Mouse (Mus musculus): ENCODE results near the gene Etfrf1. TPM values are rescaled to one million over a fixed set of nuclear protein-coding genes. Genes with fewer than 3 reads are reported as not detected.

The Etfrf1 gene
- polyA plus RNA-seq, 1 experiment, result 15.4 TPM

- DNase-seq (ENCODE audit: low read depth), result no peak
- TF ChIP-seq CTCF (IDR thresholded peaks at IDR 0.05; ENCODE audit: borderline replicate concordance, extremely low read depth, insufficient read depth, insufficient read length), result no peak
- no peak for TF ChIP-seq POLR2A (IDR thresholded peaks at IDR 0.05; ENCODE audit: borderline replicate concordance, extremely low read depth, insufficient read depth, insufficient read length, poor library complexity, severe bottlenecking)
Measured at GRCm38 (mm10) chr6:145197949-145198686, 12.8 kb upstream of the Etfrf1 start.

DNA sequence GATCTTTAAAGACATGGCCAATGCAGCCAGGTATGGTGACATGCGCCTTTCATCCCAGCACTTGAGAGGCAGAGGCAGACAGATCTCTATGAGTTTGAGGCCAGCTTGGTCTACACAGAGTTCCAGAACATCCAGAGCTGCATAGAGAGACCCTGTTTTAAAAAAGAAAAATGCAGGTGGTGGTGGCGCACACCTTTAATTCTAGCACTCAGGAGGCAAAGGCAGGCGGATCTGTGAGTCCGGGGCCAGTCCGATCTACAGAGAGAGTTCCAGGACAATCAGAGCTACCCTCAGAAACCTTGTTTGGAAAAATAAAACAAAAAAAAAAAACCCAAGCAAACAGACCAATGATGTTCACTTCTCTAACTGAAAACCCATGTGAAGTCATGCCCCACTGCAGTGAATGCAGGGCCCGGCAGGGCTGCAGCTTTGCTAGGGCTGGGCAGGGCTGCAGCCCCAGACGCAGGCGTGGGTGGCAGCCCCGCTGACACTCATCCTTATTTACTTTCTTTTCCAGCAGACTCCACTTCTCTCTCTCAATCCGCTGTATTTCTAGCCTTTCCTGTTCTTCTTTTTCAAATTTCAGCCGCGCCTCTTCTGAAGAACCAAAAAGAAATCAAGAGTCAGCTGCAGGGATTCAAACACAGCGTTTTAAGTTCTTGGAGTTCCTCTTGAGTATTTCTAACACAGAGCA lies 8.4 kb upstream of the Etfrf1 start:
- DNase-seq (ENCODE audit: low read depth), result no peak
- TF ChIP-seq CTCF (IDR thresholded peaks at IDR 0.05; ENCODE audit: borderline replicate concordance, extremely low read depth, insufficient read depth, insufficient read length) (no peak), POLR2A (IDR thresholded peaks at IDR 0.05; ENCODE audit: borderline replicate concordance, extremely low read depth, insufficient read depth, insufficient read length, poor library complexity, severe bottlenecking) (no peak)

DNA sequence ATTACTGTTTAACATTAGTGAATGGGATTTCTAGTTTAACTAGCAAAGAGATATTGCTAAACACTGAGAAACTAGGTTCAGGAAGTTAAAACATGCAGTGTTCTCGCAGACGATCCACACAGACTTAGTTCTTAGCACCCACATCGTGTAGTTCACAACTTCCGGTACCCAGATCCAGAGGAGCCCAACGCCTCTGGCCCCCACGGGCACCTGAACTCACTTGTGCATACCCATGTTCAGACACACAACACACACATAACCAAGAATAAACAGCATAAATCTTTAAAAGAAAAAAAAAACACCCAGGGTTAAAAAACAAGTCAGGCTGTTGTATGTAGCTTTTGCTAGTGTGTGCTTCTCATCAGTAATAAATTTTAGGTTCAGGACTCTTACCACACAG lies 6.5 kb upstream of the Etfrf1 start:
- TF ChIP-seq POLR2A (IDR thresholded peaks at IDR 0.05; ENCODE audit: borderline replicate concordance, extremely low read depth, insufficient read depth, insufficient read length, poor library complexity, severe bottlenecking) (no peak), CTCF (IDR thresholded peaks at IDR 0.05; ENCODE audit: borderline replicate concordance, extremely low read depth, insufficient read depth, insufficient read length) (no peak)
- DNase-seq (ENCODE audit: low read depth), result no peak

DNA sequence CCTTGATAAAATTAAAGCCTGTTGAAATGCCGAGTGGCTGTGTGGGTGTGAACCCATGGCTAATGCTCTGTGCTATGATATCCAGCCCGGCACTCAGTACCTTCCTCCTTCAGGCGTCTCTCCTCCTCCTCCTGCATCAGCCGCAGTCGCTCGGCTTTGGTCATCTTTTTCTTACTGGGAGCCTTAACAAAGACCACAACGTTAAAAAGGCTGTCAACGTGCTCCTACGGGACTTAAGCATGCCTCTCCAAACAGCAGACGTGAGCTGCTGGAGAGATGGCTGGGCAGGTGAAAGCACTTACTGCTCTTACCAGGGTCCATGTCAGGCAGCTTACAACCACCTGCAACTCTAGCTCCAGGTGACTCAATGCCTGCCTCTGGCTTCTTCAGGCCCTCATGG lies 5.8 kb upstream of the Etfrf1 start:
- TF ChIP-seq CTCF (IDR thresholded peaks at IDR 0.05; ENCODE audit: borderline replicate concordance, extremely low read depth, insufficient read depth, insufficient read length) (no peak), POLR2A (IDR thresholded peaks at IDR 0.05; ENCODE audit: borderline replicate concordance, extremely low read depth, insufficient read depth, insufficient read length, poor library complexity, severe bottlenecking) (no peak)
- DNase-seq (ENCODE audit: low read depth), result no peak

GRCm38 (mm10) chr6:145210056-145210680 lies 766 bp upstream of the Etfrf1 start:
- DNase-seq (ENCODE audit: low read depth), result no peak
- no peak for TF ChIP-seq CTCF (IDR thresholded peaks at IDR 0.05; ENCODE audit: borderline replicate concordance, extremely low read depth, insufficient read depth, insufficient read length)
- no peak for TF ChIP-seq POLR2A (IDR thresholded peaks at IDR 0.05; ENCODE audit: borderline replicate concordance, extremely low read depth, insufficient read depth, insufficient read length, poor library complexity, severe bottlenecking)

DNA sequence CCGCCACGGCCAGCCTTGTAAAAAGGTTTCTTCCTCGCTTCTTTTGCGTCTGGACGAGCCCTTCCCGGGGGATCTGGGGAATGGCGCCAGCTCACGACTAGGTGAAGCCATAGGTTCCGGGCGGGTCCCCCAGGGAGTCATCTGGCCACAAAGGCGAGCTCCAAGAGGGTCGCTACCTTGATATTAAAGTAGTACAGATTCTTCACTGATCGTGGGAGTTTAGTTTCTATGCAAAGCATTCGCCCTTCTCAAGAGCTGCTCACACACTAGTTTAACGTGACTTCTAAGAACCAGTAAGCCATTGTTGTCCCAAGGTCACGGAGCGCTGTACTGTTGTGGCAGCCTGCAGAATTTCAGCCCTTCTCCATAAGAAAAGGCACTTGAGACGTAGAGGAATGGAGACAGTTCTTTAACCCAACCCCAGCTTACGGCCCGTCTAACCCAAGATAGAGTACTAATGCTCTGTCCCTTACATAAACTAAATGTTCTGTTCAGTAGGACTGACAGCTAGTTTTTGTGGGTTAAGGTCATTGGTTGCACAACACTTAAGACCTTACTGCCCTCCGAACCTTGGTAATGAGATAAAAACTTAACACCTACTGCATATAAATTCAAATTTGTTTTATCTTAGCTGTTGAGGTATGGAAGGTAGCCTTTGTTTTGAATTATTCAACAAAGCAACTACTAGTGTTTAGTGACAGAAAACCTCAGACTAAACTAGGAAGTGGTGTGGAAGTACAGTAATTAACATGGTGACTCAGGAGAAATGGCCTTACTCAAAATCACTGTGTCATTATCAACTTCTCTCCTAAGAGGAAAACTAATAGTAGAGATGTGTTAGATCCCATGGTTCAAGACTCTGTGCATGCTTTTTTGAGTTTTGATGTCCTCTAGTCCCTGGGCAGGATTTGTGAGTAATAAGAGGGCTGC lies 707 bp downstream of the Etfrf1 start:
- no peak for DNase-seq (ENCODE audit: low read depth)
- no peak for TF ChIP-seq CTCF (IDR thresholded peaks at IDR 0.05; ENCODE audit: borderline replicate concordance, extremely low read depth, insufficient read depth, insufficient read length)
- no peak for TF ChIP-seq POLR2A (IDR thresholded peaks at IDR 0.05; ENCODE audit: borderline replicate concordance, extremely low read depth, insufficient read depth, insufficient read length, poor library complexity, severe bottlenecking)

DNA sequence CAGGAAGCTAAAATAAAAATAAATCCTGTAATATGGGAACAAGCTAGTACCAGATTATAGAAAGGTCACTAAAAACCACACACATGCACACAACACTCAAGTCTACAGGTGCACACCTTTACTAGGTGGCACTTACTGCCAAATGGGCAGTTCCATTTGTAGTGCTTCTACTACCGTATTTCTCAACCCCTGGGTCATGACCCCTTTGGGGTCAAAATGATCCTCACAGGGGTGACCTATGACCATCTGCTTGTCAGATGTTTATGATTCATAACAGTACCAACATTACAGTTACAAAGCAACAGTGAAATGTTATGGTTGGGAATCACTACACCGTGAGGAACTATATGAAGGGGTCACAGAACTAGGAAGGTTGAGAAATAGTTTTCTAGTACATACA lies 3.0 kb downstream of the Etfrf1 start:
- TF ChIP-seq POLR2A (IDR thresholded peaks at IDR 0.05; ENCODE audit: borderline replicate concordance, extremely low read depth, insufficient read depth, insufficient read length, poor library complexity, severe bottlenecking) (no peak), CTCF (IDR thresholded peaks at IDR 0.05; ENCODE audit: borderline replicate concordance, extremely low read depth, insufficient read depth, insufficient read length) (no peak)
- no peak for DNase-seq (ENCODE audit: low read depth)

DNA sequence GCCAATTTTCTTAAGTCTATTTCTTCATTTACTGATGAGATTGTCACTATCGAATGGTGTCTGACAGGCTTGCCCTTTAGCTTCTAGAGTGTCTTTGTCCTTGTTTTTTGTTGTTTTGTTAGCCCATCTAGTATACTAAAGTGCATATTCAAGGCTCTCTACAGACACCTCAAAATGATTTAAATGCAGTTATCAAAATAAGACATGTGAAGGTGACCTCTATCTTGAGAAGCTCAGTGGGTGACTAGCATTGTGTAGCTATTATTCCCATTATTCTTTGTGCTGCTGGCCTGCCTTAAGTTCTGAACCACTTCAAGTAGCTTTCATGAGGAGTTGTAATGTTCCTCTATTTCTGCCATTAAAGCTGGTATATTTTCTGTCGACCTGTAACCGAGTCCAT lies 4.9 kb downstream of the Etfrf1 start:
- no peak for DNase-seq (ENCODE audit: low read depth)
- TF ChIP-seq POLR2A (IDR thresholded peaks at IDR 0.05; ENCODE audit: borderline replicate concordance, extremely low read depth, insufficient read depth, insufficient read length, poor library complexity, severe bottlenecking), result no peak
- TF ChIP-seq CTCF (IDR thresholded peaks at IDR 0.05; ENCODE audit: borderline replicate concordance, extremely low read depth, insufficient read depth, insufficient read length), result no peak

- TF ChIP-seq CTCF (IDR thresholded peaks at IDR 0.05; ENCODE audit: borderline replicate concordance, extremely low read depth, insufficient read depth, insufficient read length), result no peak
- no peak for TF ChIP-seq POLR2A (IDR thresholded peaks at IDR 0.05; ENCODE audit: borderline replicate concordance, extremely low read depth, insufficient read depth, insufficient read length, poor library complexity, severe bottlenecking)
- no peak for DNase-seq (ENCODE audit: low read depth)
Measured at GRCm38 (mm10) chr6:145224246-145224645, 13.3 kb downstream of the Etfrf1 start.

- no peak for DNase-seq (ENCODE audit: low read depth)
- TF ChIP-seq CTCF (IDR thresholded peaks at IDR 0.05; ENCODE audit: borderline replicate concordance, extremely low read depth, insufficient read depth, insufficient read length) (no peak), POLR2A (IDR thresholded peaks at IDR 0.05; ENCODE audit: borderline replicate concordance, extremely low read depth, insufficient read depth, insufficient read length, poor library complexity, severe bottlenecking) (no peak)
Measured at GRCm38 (mm10) chr6:145226296-145226695, 15.4 kb downstream of the Etfrf1 start.

GRCm38 (mm10) chr6:145234391-145234790 lies 23.5 kb downstream of the Etfrf1 start:
- no peak for DNase-seq (ENCODE audit: low read depth)
- no peak for TF ChIP-seq POLR2A (IDR thresholded peaks at IDR 0.05; ENCODE audit: borderline replicate concordance, extremely low read depth, insufficient read depth, insufficient read length, poor library complexity, severe bottlenecking)
- TF ChIP-seq CTCF (IDR thresholded peaks at IDR 0.05; ENCODE audit: borderline replicate concordance, extremely low read depth, insufficient read depth, insufficient read length), result no peak
